Mouse (Mus musculus) liver, adult 2 months (tissue): ENCODE measurements around the gene Myh7.

Experiments used
- CTCF ChIP-seq: fragments of 200-500 bp; IDR thresholded peaks from 2 replicates; pipeline ENCODE4 v1.5.1; 2011; ENCODE audit warnings: low read depth, low read length, control low read depth
- POLR2A ChIP-seq: fragments of 200-500 bp; IDR thresholded peaks from 2 replicates; pipeline ENCODE4 v1.6.1; 2011; ENCODE audit warnings: low read length, control low read depth; ENCODE audit not compliant: insufficient read depth; ENCODE audit errors: extremely low read depth

DNA sequence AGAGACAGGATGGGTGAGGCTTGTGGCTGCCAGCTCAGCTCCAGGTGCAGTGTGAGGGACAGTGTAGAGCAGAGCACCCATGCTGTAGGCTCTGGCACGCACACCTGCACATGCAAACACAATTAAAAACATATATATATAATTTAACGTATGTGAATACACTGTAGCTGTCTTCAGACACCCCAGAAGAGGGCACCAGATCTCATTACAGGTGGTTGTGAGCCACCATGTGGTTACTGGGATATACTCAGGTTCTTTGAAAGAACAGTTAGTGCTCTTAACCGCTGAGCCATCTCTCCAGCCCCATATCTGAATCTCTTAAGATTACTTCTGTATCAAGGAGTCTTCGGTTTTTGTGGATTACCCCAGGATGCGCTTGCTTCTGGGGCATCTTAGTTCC, 31.1 kb upstream of the Myh7 start:
- TF ChIP-seq CTCF (no peak), POLR2A (no peak)
